Mouse (Mus musculus) B cell, adult 67 days (primary cell): Measurements from ENCODE around the gene Csrnp1. TPM values are rescaled to one million over a fixed set of nuclear protein-coding genes. Genes with fewer than 3 reads are reported as not detected.

Source experiments
- total RNA-seq, 2 experiments: library from RNA; stranded (reverse); gene quantifications; 4 replicates each; pipeline ENCODE4 v1.2.4; 2023

Gene Csrnp1
- total RNA-seq: 100 to 1,000 TPM; 256 to 303 TPM

GRCm38 (mm10) chr9:119984536-119985011 is at the start of gene Csrnp1:
Gene Csrnp1, minus strand, starts transcription at chr9:119984658.

GRCm38 (mm10) chr9:120023086-120023811 is 38.8 kb upstream of the Csrnp1 start, which contains the start of gene Xirp1:
Gene Xirp1, minus strand, starts transcription at chr9:120023598.

DNA sequence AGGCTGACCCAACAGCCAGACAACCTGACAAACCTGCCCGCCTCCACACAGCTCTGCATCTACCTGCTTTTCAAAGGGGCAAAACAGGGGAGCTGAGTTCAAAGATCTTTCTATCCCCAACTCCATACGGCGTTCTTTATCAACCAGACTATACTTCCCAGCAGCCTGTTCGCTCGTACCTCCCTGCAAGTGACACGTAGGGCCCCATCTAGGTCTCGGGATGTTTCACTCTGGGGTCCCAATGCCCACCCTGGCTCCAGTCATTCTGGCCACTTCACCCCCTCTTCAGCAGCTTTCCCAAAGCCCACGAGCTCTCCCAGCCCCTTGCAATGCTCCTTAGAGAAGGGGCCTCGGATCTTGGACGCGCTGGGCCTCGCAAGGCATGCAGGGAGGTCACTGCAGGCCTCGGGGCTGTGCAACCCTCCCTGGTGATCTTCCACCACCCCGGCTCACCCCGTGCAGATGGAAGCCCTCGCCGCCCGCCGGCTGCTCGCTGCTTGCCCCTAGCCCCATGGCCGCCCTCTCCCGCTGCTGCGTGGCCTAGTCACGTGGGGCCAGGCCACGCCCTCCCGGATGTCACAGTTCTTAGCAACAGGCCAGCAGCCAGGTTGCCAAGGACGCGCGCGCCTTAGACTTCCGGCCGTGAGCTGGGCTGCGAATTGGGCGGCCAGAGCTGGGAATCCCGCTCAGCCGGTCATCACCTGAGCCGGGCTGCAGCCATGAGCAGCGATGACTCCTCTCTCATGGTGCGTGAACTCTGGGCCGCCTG is 47.3 kb downstream of the Csrnp1 start, which contains the start of the genes Gorasp1 and Ttc21a:
Gene Gorasp1, minus strand, starts transcription at position 561 of the 769 bp plus-strand sequence.
Gene Ttc21a, plus strand, starts transcription at position 602 of the 769 bp plus-strand sequence.

Other genes with a start within 250 kb of the Csrnp1 start
- gene Scn11a, start 159.2 kb downstream of the Csrnp1 start, total RNA-seq: not detected
- 10 to 100 TPM; 79.2 to 79.4 TPM for gene Wdr48, start 89.8 kb downstream of the Csrnp1 start, total RNA-seq
- gene Gorasp1, start 47.1 kb downstream of the Csrnp1 start, total RNA-seq: 10 to 100 TPM; 12.8 to 13.9 TPM
- gene Ttc21a, start 47.1 kb downstream of the Csrnp1 start, total RNA-seq: not detected
- not detected for gene Xirp1, start 38.9 kb upstream of the Csrnp1 start, total RNA-seq
- under 1 TPM in 1 of 2 experiments, not detected in 1; 0.32 TPM for gene Cx3cr1, start 85.2 kb upstream of the Csrnp1 start, total RNA-seq
- not detected for gene Ccr8, start 107.5 kb upstream of the Csrnp1 start, total RNA-seq
- 10 to 100 TPM; 31.3 to 39.1 TPM for gene Slc25a38, start 125.7 kb upstream of the Csrnp1 start, total RNA-seq
- 1,000 to 10,000 TPM; 2,093 to 2,116 TPM for gene Rpsa, start 143.0 kb upstream of the Csrnp1 start, total RNA-seq
- not detected for gene Mobp, start 165.0 kb upstream of the Csrnp1 start, total RNA-seq